Mouse (Mus musculus) embryonic fibroblast, embryonic 13.5 days (primary cell): Measurements from ENCODE around the gene Pla2g2f. TPM values are rescaled to one million over a fixed set of nuclear protein-coding genes. Genes with fewer than 3 reads are reported as not detected.
A peak's percentile ranks its signal among the peaks of the same experiment; 100 is the strongest.

Experiments used
- H3K27ac ChIP-seq: 2 replicates; pipeline ENCODE4 v1.5.1; 2012; ENCODE audit warnings: low read length, control low read depth, inconsistent platforms; ENCODE audit not compliant: insufficient read depth
- H3K4me1 ChIP-seq: 2 replicates; pipeline ENCODE4 v1.6.1; 2011; ENCODE audit warnings: low read length; ENCODE audit not compliant: control insufficient read depth, insufficient read depth
- H3K4me3 ChIP-seq: 2 replicates; pipeline ENCODE4 v1.5.1; 2011; ENCODE audit warnings: mild to moderate bottlenecking, control low read depth, low read length; ENCODE audit not compliant: insufficient read depth
- CTCF ChIP-seq: IDR thresholded peaks from 2 replicates; pipeline ENCODE4 v1.5.1; 2011; ENCODE audit warnings: mild to moderate bottlenecking, control low read depth, low read length, moderate library complexity, borderline replicate concordance; ENCODE audit not compliant: insufficient read depth
- POLR2A ChIP-seq: IDR thresholded peaks from 2 replicates; pipeline ENCODE4 v1.6.1; 2011; ENCODE audit warnings: low read depth, mild to moderate bottlenecking, control low read depth, low read length, moderate library complexity
- polyA plus RNA-seq: library from polyadenylated mRNA; stranded (reverse); fragments of >200 nt; gene quantifications from 2 replicates; pipeline ENCODE4 v1.2.4, GENCODE M21; 2011; ENCODE audit warnings: low read depth; ENCODE audit not compliant: missing spikeins, insufficient read length

Pla2g2f gene
- polyA plus RNA-seq, 1 experiment: not detected

DNA sequence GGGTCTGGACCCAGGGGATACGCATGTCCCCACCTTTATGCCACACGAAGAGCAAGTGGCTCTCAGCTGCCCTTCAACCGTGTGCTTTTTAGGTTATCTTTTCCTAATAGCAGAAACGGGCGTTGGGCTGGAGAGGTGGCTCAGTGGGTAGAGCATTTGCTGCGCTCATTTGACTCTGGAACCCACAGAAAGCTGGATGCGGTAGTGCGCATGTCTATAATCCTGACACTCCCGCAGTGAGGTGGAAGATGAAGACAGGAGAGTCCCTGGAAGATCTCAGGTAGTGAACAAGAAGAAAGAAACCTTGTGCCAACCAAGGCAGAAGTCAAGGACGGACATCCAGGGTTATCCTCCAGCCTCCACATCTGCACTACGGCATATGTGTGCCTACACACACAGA lies 48.2 kb downstream of the Pla2g2f start:
- H3K4me1 ChIP-seq: no peaks in the 10 kb centered on the region
- no peak overlapping the region for H3K27ac ChIP-seq
- TF ChIP-seq POLR2A: no peak
- TF ChIP-seq CTCF: no peak
- no peak overlapping the region for H3K4me3 ChIP-seq

GRCm38 (mm10) chr4:138708636-138709035 lies 48.8 kb downstream of the Pla2g2f start:
- Histone ChIP-seq H3K27ac (no peak overlapping the region), H3K4me1 (no peaks in the 10 kb centered on the region), H3K4me3 (no peak overlapping the region)
- no peak for TF ChIP-seq POLR2A
- peak; percentile 22; the same call in 1 of the 2 replicates for TF ChIP-seq CTCF

GRCm38 (mm10) chr4:138706620-138707019 lies 50.8 kb downstream of the Pla2g2f start:
- no peak overlapping the region for H3K4me3 ChIP-seq
- no peaks in the 10 kb centered on the region for H3K4me1 ChIP-seq
- no peak overlapping the region for H3K27ac ChIP-seq
- TF ChIP-seq CTCF (no peak), POLR2A (no peak)

- H3K4me3 ChIP-seq: no peak overlapping the region
- no peak for TF ChIP-seq CTCF
- TF ChIP-seq POLR2A: no peak
- no peaks in the 10 kb centered on the region for H3K4me1 ChIP-seq
Measured at GRCm38 (mm10) chr4:138704169-138704568, 53.3 kb downstream of the Pla2g2f start.

GRCm38 (mm10) chr4:138703591-138703990 lies 53.8 kb downstream of the Pla2g2f start:
- TF ChIP-seq POLR2A: no peak
- no peak for TF ChIP-seq CTCF
- Histone ChIP-seq H3K27ac (no peak overlapping the region), H3K4me3 (no peak overlapping the region), H3K4me1 (no peaks in the 10 kb centered on the region)

More at GRCm38 (mm10) chr4:138704169-138704568, 53.3 kb downstream of the Pla2g2f start:
- H3K27ac ChIP-seq: no peak overlapping the region

DNA sequence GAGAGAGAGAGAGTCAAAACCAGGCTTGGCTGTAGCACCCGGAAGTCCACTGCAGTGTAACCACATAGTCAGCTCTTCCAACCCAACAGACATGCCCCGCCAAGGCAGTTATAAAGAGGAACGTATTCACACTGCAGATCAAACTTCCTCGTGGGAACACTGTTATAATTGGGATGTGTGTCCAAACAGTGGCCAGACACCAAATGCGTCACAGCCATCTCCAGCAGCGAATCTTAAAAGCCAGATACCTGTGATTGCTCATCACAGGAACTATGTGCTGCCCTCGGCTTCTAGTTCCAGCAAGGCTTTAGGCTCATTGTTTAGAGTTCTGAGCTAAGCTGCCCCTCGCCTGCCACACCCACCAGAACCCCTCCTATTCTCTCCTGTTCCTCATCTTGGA lies 54.9 kb downstream of the Pla2g2f start:
- no peak for TF ChIP-seq POLR2A
- TF ChIP-seq CTCF: no peak
- Histone ChIP-seq H3K4me3 (no peak overlapping the region), H3K27ac (no peak overlapping the region), H3K4me1 (no peaks in the 10 kb centered on the region)

DNA sequence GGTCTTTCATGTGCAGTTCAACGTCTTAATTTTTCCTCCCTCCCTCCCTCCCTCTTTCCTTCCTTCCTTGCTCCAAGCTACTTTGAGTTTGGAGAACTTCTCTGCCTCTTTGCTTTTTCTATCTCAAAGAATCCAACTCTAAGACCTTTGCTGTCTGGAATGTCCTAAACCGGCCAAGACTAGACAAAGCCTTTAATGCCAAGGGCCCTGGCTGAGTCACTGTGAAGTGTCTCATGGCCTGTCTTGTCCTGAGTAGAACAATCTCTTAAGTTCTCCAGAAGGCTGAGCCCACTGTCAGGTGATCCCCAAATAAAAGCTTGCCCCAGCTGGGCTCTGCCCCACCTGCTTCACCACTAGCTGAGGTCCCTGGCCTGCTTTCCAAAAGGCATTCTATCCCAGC lies 55.4 kb downstream of the Pla2g2f start:
- TF ChIP-seq POLR2A: no peak
- no peak for TF ChIP-seq CTCF
- Histone ChIP-seq H3K4me1 (no peaks in the 10 kb centered on the region), H3K27ac (no peak overlapping the region), H3K4me3 (no peak overlapping the region)

GRCm38 (mm10) chr4:138701111-138701510 lies 56.3 kb downstream of the Pla2g2f start:
- no peak overlapping the region for H3K27ac ChIP-seq
- TF ChIP-seq CTCF: no peak
- TF ChIP-seq POLR2A: no peak

More at GRCm38 (mm10) chr4:138701111-138701510, 56.3 kb downstream of the Pla2g2f start:
- Histone ChIP-seq H3K4me1 (no peaks in the 10 kb centered on the region), H3K4me3 (no peak overlapping the region)

Other genes starting within 250 kb of the Pla2g2f start
- not detected in 2 replicates for gene Vwa5b1, start 121.7 kb downstream of the Pla2g2f start, polyA plus RNA-seq
- gene Pla2g2c, start 32.8 kb downstream of the Pla2g2f start, polyA plus RNA-seq: not detected in 2 replicates
- gene Ubxn10, start 20.5 kb downstream of the Pla2g2f start, polyA plus RNA-seq: not detected in 2 replicates
- not detected in 2 replicates for gene Pla2g2d, start 18.1 kb upstream of the Pla2g2f start, polyA plus RNA-seq
- not detected in 2 replicates for gene Pla2g5, start 105.9 kb upstream of the Pla2g2f start, polyA plus RNA-seq
- not detected in 2 replicates for gene Gm13030, start 116.3 kb upstream of the Pla2g2f start, polyA plus RNA-seq
- 0.61 TPM in 1 of 2 replicates, not detected in the other for gene Pla2g2e, start 120.3 kb upstream of the Pla2g2f start, polyA plus RNA-seq
- gene Otud3, start 156.3 kb upstream of the Pla2g2f start, polyA plus RNA-seq: 8.9 and 9.2 TPM in 2 replicates
- not detected in 2 replicates for gene Rnf186, start 209.5 kb upstream of the Pla2g2f start, polyA plus RNA-seq
- 8.5 and 14.3 TPM in 2 replicates for gene Tmco4, start 215.3 kb upstream of the Pla2g2f start, polyA plus RNA-seq